Mouse (Mus musculus) cerebral cortex, adult 2 months (tissue): Measurements from ENCODE around the gene Gm5771.

Experiments used
- WGBS: fragments of 180-500 bp; shearing (Covaris S2); methylation state at CpG from one replicate; pipeline ENCODE4 v1.1.7; 2018; 5-methylcytosine and 5-hydroxymethylcytosine counted together

The Gm5771 gene

GRCm38 (mm10) chr6:41392056-41392455, at the start of gene Gm5771:
Gene Gm5771, plus strand, starts transcription at chr6:41392356.

GRCm38 (mm10) chr6:41353932-41354331, 38.2 kb upstream of the Gm5771 start, which contains the start of gene Try10:
Gene Try10, plus strand, starts transcription at chr6:41354105.
- 79% methylated on average over 2 of the region's 2 CpGs for WGBS

GRCm38 (mm10) chr6:41373772-41374171, 18.4 kb upstream of the Gm5771 start:
- 82% methylated on average over 2 of the region's 2 CpGs for WGBS

GRCm38 (mm10) chr6:41377578-41377977, 14.6 kb upstream of the Gm5771 start, which contains the start of gene Prss3:
Gene Prss3, minus strand, starts transcription at chr6:41377678.

GRCm38 (mm10) chr6:41386781-41387180, 5.4 kb upstream of the Gm5771 start:
- WGBS: 85% methylated on average over 2 of the region's 2 CpGs

- WGBS: 39% methylated on average over 1 of the region's 1 CpGs
Measured at GRCm38 (mm10) chr6:41391640-41392039, 516 bp upstream of the Gm5771 start.

GRCm38 (mm10) chr6:41442261-41442660, 50.1 kb downstream of the Gm5771 start:
- 78% methylated on average over 2 of the region's 2 CpGs for WGBS

GRCm38 (mm10) chr6:41446045-41446444, 53.9 kb downstream of the Gm5771 start, which contains the start of gene Gm10334:
Gene Gm10334, minus strand, starts transcription at chr6:41446145.

